Mouse (Mus musculus): ENCODE results near the gene Lin54. TPM values are rescaled to one million over a fixed set of nuclear protein-coding genes. Genes with fewer than 3 reads are reported as not detected.

The Lin54 gene
- polyA plus RNA-seq, 1 experiment from 2014 or later: 5.9 TPM

DNA sequence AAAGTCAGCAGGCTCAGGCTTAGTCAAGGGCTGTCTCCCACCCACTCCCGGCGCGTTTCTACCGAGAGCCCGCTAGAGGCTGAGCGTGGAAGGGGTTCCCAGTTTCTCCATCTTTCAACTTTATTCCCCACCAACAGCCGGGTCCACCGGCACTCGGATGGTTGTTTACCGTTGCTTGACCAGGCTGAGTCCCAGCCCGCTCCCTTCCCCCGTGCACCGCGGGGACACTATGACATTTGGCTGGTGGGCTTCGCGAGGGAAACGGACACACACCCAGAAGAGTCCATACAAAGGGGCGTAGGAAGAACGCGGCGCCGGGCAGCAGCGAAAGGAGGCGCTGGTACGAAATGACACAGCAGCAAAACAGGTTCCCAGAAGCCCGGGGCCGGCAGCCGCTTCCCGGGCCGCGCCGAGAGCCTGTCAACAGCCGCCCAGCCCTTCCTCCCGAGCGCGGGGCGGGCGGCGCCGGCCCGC lies 571 bp downstream of the Lin54 start:
- no peaks in the 10 kb centered on the region for H3K27me3 ChIP-seq (ENCODE audit: control insufficient read depth, insufficient read depth, low read length)
- WGBS: under 1% methylated on average over 32 of the region's 41 CpGs
- H3K27ac ChIP-seq (replicated peaks): peak overlapping the region; percentile 88
- H3K9ac ChIP-seq (ENCODE audit: low read length): peak overlapping the region; percentile 67
- TF ChIP-seq CTCF (IDR thresholded peaks at IDR 0.05; ENCODE audit: low read depth): peak; percentile 24; the same call in 1 of the 2 replicates
- TF ChIP-seq EP300 (optimal IDR thresholded peaks at IDR 0.05): no peak
- ATAC-seq (ENCODE audit: low FRiP score, low TSS enrichment) (0 out of 2 replicates have a peak, but pooled peaks have one; percentile 27), DNase-seq (ENCODE audit: low spot score) (peak; percentile 67)
- H3K4me1 ChIP-seq (replicated peaks; ENCODE audit: control insufficient read depth, insufficient read depth): no peaks in the 10 kb centered on the region; the same call in 1 of the 2 replicates
- no peaks in the 10 kb centered on the region for H3K9me3 ChIP-seq (ENCODE audit: control insufficient read depth, low read length)
- H3K36me3 ChIP-seq (ENCODE audit: control insufficient read depth, insufficient read depth, low read length): no peaks in the 10 kb centered on the region
- H3K4me2 ChIP-seq (replicated peaks; ENCODE audit: low read depth): peak overlapping the region; percentile 95
- peak overlapping the region; percentile 81 for H3K4me3 ChIP-seq (ENCODE audit: low read depth, low read length)

DNA sequence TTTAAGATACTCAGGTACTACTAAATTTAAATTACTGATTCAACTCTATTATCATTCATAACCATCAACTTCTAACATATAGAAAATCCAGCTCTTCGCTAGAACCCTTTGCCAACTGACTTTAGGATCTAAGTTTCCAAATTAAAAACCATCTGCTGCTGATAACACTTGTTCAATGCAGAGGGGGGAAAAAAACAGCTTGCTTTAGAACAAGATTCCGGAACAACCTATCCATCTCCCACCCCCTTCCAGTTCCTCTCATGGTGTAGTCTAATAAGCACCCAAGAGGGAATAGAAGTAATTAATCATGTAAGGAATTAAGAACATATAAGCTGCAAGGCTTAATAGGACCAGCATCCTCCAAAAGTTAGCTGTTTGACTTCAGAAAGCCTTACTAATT lies 1.2 kb downstream of the Lin54 start:
- Histone ChIP-seq H3K27ac (replicated peaks) (no peak overlapping the region), H3K4me2 (replicated peaks; ENCODE audit: low read depth) (peak overlapping the region; percentile 95), H3K4me1 (replicated peaks; ENCODE audit: control insufficient read depth, insufficient read depth) (no peaks in the 10 kb centered on the region; the same call in 1 of the 2 replicates), H3K9me3 (ENCODE audit: control insufficient read depth, low read length) (no peaks in the 10 kb centered on the region), H3K9ac (ENCODE audit: low read length) (peak overlapping the region; percentile 67), H3K27me3 (ENCODE audit: control insufficient read depth, insufficient read depth, low read length) (no peaks in the 10 kb centered on the region), H3K36me3 (ENCODE audit: control insufficient read depth, insufficient read depth, low read length) (no peaks in the 10 kb centered on the region), H3K4me3 (ENCODE audit: low read depth, low read length) (peak overlapping the region; percentile 81)
- TF ChIP-seq CTCF (IDR thresholded peaks at IDR 0.05; ENCODE audit: low read depth) (no peak), EP300 (optimal IDR thresholded peaks at IDR 0.05) (no peak)
- DNase-seq (ENCODE audit: low spot score) (no peak), ATAC-seq (ENCODE audit: low FRiP score, low TSS enrichment) (no peak)
- WGBS: 14% methylated on average over 2 of the region's 2 CpGs

DNA sequence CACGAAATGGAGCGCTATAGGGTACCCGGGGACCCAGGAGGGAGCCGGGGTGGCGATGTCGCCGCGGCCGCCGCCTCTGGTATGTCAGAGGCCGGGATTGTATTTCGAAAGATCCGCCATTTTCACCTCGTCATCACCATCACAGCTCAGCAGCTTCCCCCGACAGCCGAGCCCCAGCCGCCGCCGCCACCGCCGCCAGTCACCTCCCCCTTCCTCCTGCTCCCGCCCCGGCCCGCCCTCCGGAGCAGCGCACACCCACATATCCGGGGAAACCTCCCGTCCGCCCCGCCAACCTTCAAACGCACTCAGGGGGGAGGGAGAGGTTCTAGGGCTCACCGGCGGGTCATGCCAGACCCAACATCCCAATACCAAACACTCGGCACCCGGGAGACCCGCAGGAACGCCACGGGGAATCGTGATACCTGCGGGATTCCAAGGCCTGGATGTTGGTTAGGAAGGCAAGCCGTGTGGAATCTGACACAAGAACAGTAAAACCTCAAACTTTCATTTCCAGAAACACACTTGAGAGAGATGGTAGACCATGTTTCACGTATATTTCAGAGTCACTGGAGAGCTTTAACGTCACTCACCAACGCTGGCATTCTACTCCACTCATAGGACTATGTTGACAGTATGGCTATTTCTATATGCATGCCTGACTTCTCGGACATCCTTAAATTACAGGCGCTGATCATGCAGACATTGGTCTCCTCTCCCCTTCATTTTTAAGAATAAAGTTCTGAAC lies 1.8 kb downstream of the Lin54 start:
- no peaks in the 10 kb centered on the region; the same call in 1 of the 2 replicates for H3K4me1 ChIP-seq (replicated peaks; ENCODE audit: control insufficient read depth, insufficient read depth)
- H3K27me3 ChIP-seq (ENCODE audit: control insufficient read depth, insufficient read depth, low read length): no peaks in the 10 kb centered on the region
- H3K4me2 ChIP-seq (replicated peaks; ENCODE audit: low read depth): peak overlapping the region; percentile 95
- H3K9ac ChIP-seq (ENCODE audit: low read length): peak overlapping the region; percentile 89
- H3K4me3 ChIP-seq (ENCODE audit: low read depth, low read length): peak overlapping the region; percentile 81
- no peaks in the 10 kb centered on the region for H3K36me3 ChIP-seq (ENCODE audit: control insufficient read depth, insufficient read depth, low read length)
- peak overlapping the region; percentile 82 for H3K27ac ChIP-seq (replicated peaks)
- H3K9me3 ChIP-seq (ENCODE audit: control insufficient read depth, low read length): no peaks in the 10 kb centered on the region
- under 1% methylated on average over 45 of the region's 46 CpGs for WGBS
- peak; percentile 93 for DNase-seq (ENCODE audit: low spot score)
- peak; percentile 85 for ATAC-seq (ENCODE audit: low FRiP score, low TSS enrichment)
- no peak for TF ChIP-seq EP300 (optimal IDR thresholded peaks at IDR 0.05)
- no peak for TF ChIP-seq CTCF (IDR thresholded peaks at IDR 0.05; ENCODE audit: low read depth)

DNA sequence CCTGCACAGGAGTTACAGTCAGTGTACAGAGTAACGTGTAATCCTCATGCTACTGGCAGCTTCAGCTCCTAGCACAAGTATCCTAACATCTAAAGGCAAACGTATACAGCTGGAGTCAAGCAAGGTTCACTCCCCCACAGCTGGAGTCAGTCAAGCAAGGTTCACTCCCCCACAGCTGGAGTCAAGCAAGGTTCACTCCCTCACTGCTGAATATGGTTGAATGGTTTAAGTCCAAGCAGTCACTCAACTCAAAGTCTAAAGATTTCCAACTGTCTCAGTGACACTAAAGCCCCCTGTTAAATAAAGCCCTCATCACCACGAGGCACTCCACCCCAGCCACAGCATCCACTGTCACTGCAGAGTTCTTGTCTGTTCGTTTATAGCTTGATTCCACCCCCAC lies 8.7 kb downstream of the Lin54 start:
- DNase-seq (ENCODE audit: low spot score) (no peak), ATAC-seq (ENCODE audit: low FRiP score, low TSS enrichment) (peak; percentile 10; the same call in 1 of the 2 replicates)
- Histone ChIP-seq H3K36me3 (ENCODE audit: control insufficient read depth, insufficient read depth, low read length) (no peaks in the 10 kb centered on the region), H3K4me1 (replicated peaks; ENCODE audit: control insufficient read depth, insufficient read depth) (no peaks in the 10 kb centered on the region), H3K9ac (ENCODE audit: low read length) (no peak overlapping the region), H3K27me3 (ENCODE audit: control insufficient read depth, insufficient read depth, low read length) (no peaks in the 10 kb centered on the region), H3K27ac (replicated peaks) (no peak overlapping the region), H3K4me3 (ENCODE audit: low read depth, low read length) (no peak overlapping the region), H3K9me3 (ENCODE audit: control insufficient read depth, low read length) (no peaks in the 10 kb centered on the region), H3K4me2 (replicated peaks; ENCODE audit: low read depth) (no peak overlapping the region)
- WGBS: 36% methylated on average over 4 of the region's 4 CpGs
- TF ChIP-seq EP300 (optimal IDR thresholded peaks at IDR 0.05) (no peak), CTCF (IDR thresholded peaks at IDR 0.05; ENCODE audit: low read depth) (no peak)

DNA sequence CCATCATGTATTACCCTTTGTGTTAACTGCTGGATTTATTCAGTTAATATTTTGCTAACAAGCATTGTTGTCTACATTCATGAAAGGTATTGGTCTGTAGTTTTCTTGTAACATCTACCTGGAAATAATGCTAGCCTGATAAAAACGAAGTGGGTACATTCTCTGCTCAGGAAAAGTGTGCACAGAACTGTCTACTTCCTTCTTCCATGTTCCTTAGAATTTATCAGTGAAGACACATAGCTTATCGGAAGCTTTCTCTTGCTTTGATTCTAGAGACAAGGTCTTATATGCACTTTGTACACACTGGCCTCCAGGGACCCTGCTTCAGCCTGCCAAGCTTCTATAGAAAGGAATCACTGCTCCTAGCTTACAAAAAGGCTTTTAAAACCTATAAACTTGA lies 11.1 kb downstream of the Lin54 start:
- Histone ChIP-seq H3K9ac (ENCODE audit: low read length) (no peak overlapping the region), H3K4me2 (replicated peaks; ENCODE audit: low read depth) (no peak overlapping the region), H3K36me3 (ENCODE audit: control insufficient read depth, insufficient read depth, low read length) (no peaks in the 10 kb centered on the region), H3K4me3 (ENCODE audit: low read depth, low read length) (no peak overlapping the region), H3K4me1 (replicated peaks; ENCODE audit: control insufficient read depth, insufficient read depth) (no peaks in the 10 kb centered on the region), H3K9me3 (ENCODE audit: control insufficient read depth, low read length) (no peaks in the 10 kb centered on the region), H3K27me3 (ENCODE audit: control insufficient read depth, insufficient read depth, low read length) (no peaks in the 10 kb centered on the region), H3K27ac (replicated peaks) (no peak overlapping the region)
- 70% methylated on average over 2 of the region's 2 CpGs for whole genome bisulfite sequencing
- DNase-seq (ENCODE audit: low spot score) (no peak), ATAC-seq (ENCODE audit: low FRiP score, low TSS enrichment) (no peak)
- no peak for TF ChIP-seq CTCF (IDR thresholded peaks at IDR 0.05; ENCODE audit: low read depth)
- no peak for TF ChIP-seq EP300 (optimal IDR thresholded peaks at IDR 0.05)

DNA sequence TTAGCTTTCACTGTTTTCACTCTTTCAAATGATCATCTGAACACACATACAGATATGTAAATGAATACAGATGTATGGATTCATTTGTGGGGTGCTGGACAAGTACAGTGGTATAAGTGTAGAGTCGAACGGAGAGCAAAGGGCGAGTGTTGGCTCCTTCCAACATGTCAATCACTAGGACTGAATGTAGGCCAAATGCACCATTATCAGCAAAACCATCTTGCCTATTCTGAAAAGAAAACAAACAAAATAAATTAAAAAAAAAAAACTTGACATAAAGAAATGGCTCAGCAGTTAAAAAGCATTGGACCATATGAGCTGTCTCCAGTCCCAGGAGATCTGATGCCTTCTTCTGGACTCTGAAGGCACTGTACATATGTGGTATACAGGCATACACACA lies 12.2 kb downstream of the Lin54 start:
- 90% methylated on average over 3 of the region's 3 CpGs for WGBS

More for the DNA sequence above, 12.2 kb downstream of the Lin54 start:
- no peak overlapping the region for H3K27ac ChIP-seq (replicated peaks)
- DNase-seq (ENCODE audit: low spot score) (no peak), ATAC-seq (ENCODE audit: low FRiP score, low TSS enrichment) (no peak)
- no peaks in the 10 kb centered on the region for H3K4me1 ChIP-seq (replicated peaks; ENCODE audit: control insufficient read depth, insufficient read depth)
- TF ChIP-seq EP300 (optimal IDR thresholded peaks at IDR 0.05) (no peak), CTCF (IDR thresholded peaks at IDR 0.05; ENCODE audit: low read depth) (no peak)
- H3K36me3 ChIP-seq (ENCODE audit: control insufficient read depth, insufficient read depth, low read length): no peaks in the 10 kb centered on the region
- H3K4me3 ChIP-seq (ENCODE audit: low read depth, low read length): no peak overlapping the region
- H3K9me3 ChIP-seq (ENCODE audit: control insufficient read depth, low read length): no peaks in the 10 kb centered on the region
- H3K9ac ChIP-seq (ENCODE audit: low read length): no peak overlapping the region
- no peak overlapping the region for H3K4me2 ChIP-seq (replicated peaks; ENCODE audit: low read depth)
- no peaks in the 10 kb centered on the region for H3K27me3 ChIP-seq (ENCODE audit: control insufficient read depth, insufficient read depth, low read length)
